Mouse (Mus musculus): ENCODE measurements around the gene Gja3.
"Not testable (repeated sequence)": the region's sequence is repeated elsewhere in the genome, so short reads cannot be mapped to it uniquely, and the experiment has no call there.

Gja3 gene

DNA sequence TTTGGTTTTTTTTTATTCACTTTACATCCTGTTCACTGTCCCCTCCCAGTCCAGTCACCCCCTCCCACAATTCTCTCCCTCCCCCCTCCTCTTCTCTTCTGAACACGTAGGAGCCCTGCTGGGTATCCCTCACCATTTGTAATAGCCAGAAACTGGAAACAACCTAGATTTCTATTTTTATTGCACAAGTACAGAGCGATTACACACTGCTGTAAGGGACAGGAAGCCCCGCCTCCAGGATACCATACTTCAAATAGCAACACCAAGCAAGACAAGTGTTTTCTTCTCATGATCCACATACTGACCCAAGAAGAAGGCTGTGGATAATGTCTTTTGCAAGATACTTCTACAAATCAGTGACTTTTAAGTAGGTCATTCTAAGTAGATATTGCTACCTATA lies 25.1 kb downstream of the Gja3 start:
- no peak for DNase-seq

DNA sequence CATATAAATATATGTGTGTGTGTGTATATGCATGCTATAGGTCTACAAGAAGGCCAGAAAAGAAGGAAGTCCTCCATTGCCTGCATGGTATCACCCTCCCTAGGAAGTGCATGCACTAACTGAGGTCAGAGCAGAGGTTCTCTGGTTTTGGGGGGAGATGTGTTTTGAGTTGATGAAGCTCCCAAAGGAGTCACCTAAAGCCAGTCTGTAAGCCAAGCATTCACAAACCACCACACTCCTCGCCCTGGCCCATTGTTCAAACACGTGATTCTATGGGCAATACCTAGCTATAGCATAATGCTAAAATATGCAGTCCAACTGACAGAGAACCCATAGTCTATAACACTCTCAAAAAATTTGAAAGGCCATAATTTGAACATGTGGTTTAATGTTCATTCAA lies 39.5 kb downstream of the Gja3 start:
- DNase-seq = no peak

- DNase-seq = not testable (repeated sequence)
Measured at GRCm38 (mm10) chr14:57016806-57017205, 41.1 kb downstream of the Gja3 start.

DNA sequence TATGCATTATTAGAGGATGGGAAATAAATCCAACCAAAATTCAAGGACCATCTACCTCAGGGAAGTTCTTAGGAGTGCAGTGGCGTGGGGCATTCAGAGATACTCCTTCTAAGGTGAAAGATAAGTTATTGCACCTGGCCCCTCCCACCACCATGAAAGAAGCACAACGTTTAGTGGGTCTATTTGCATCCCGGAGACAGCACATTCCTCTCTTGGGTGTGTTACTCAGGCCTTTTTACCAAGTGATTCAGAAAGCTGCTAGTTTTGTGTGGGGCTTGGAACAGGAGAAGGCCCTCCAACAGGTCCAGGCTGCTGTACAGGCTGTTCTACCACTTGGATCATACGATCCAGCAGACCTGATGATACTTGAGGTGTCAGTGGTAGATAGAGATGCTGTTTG lies 69.3 kb downstream of the Gja3 start:
- no peak for DNase-seq

Data from right cerebral cortex, adult 18-20 months (tissue).